Mouse (Mus musculus): ENCODE results near the gene Slc35e3. TPM values are rescaled to one million over a fixed set of nuclear protein-coding genes. Genes with fewer than 3 reads are reported as not detected.
"Not testable (repeated sequence)": the region's sequence is repeated elsewhere in the genome, so short reads cannot be mapped to it uniquely, and the experiment has no call there.

Slc35e3 gene
- polyA plus RNA-seq, 1 experiment from 2014 or later, result 18.3 TPM

DNA sequence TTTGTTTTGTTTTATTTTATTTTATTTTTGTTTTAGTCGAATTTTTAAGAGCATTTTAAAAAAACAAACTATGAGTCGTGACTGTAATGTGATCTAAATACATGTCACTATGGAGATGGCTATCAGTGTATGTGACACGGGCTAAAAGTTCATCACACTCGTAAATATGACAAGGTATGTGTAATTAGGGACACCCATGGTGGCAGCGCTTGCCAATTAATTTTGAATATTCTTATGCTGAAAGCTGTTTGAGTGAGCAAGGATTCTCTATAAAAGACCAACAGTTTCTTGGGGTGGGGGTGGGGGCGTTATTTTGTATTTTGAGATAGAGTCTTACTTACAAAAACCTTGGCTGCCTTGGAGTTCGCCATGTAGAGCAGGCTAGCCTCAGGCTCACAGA is 20.5 kb downstream of the Slc35e3 start:
- no peak for ATAC-seq (ENCODE audit: low read depth)
- no peaks in the 10 kb centered on the region; the same call in 1 of the 2 replicates for H3K4me1 ChIP-seq (replicated peaks; ENCODE audit: control insufficient read depth, insufficient read depth, low read length)
- no peak overlapping the region for H3K27ac ChIP-seq (ENCODE audit: low read length)
- 65% methylated on average over 7 of the region's 7 CpGs for WGBS
- no peak overlapping the region for H3K9ac ChIP-seq (ENCODE audit: low read length)
- H3K36me3 ChIP-seq (ENCODE audit: control insufficient read depth, insufficient read depth, low read length), result no peaks in the 10 kb centered on the region
- no peak overlapping the region for H3K4me2 ChIP-seq (ENCODE audit: low read depth, low read length)
- H3K27me3 ChIP-seq (ENCODE audit: control insufficient read depth, insufficient read depth, low read depth, low read length), result no peaks in the 10 kb centered on the region
- no peaks in the 10 kb centered on the region for H3K9me3 ChIP-seq (ENCODE audit: control insufficient read depth, low read length)
- H3K4me3 ChIP-seq (ENCODE audit: low read length), result no peak overlapping the region

DNA sequence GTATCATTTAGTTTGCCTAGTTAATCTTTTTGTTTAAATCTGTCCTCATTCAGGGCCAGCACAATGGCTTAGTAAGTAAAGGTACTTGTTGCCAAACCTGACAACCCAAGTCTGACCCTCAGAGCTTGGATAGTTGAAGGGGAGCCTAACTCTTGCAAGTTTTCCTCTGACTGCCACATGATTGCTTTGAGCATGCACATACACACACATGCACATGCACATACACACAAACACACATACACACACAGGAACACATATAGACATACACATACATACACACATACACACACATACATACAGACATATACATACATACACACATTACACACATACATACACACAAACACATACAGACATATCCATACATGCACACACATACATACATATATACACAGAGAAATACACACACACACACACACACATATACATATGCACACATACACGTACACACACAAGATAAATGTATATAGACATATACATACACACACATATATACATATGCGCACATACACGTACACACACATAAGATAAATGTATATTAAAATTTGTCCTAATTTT is 21.3 kb downstream of the Slc35e3 start:
- no peak overlapping the region for H3K4me3 ChIP-seq (ENCODE audit: low read length)
- no peaks in the 10 kb centered on the region for H3K9me3 ChIP-seq (ENCODE audit: control insufficient read depth, low read length)
- H3K27me3 ChIP-seq (ENCODE audit: control insufficient read depth, insufficient read depth, low read depth, low read length), result no peaks in the 10 kb centered on the region
- no peaks in the 10 kb centered on the region; the same call in 1 of the 2 replicates for H3K4me1 ChIP-seq (replicated peaks; ENCODE audit: control insufficient read depth, insufficient read depth, low read length)
- H3K4me2 ChIP-seq (ENCODE audit: low read depth, low read length), result no peak overlapping the region
- 87% methylated on average over 3 of the region's 3 CpGs for WGBS
- ATAC-seq (ENCODE audit: low read depth), result no peak
- no peak overlapping the region for H3K9ac ChIP-seq (ENCODE audit: low read length)
- no peak overlapping the region for H3K27ac ChIP-seq (ENCODE audit: low read length)
- no peaks in the 10 kb centered on the region for H3K36me3 ChIP-seq (ENCODE audit: control insufficient read depth, insufficient read depth, low read length)

DNA sequence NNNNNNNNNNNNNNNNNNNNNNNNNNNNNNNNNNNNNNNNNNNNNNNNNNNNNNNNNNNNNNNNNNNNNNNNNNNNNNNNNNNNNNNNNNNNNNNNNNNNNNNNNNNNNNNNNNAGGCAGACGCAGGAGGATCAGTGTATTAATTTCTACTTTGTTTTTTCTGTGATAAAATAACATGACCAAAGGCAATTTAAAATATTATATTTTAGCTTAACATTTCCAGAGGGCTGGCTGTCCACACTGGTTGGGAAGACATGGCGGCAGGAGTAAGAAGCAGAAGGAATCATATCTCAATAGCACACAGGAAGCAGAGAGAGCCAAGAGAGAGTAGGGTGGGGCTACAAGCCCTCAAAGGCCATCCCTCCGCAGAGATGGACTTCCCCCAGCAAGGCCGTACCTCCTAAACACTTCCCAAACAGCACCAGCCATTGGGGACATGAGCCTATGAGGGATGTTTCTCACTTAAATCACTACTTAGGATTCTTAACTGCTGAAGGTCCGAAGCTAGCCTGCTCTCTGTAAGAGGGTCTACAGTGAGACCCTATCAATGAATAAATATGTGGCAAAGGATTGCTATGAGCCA is 21.9 kb downstream of the Slc35e3 start:
- Histone ChIP-seq H3K4me3 (ENCODE audit: low read length) (no peak overlapping the region), H3K27ac (ENCODE audit: low read length) (no peak overlapping the region), H3K4me2 (ENCODE audit: low read depth, low read length) (no peak overlapping the region), H3K4me1 (replicated peaks; ENCODE audit: control insufficient read depth, insufficient read depth, low read length) (no peaks in the 10 kb centered on the region; the same call in 1 of the 2 replicates), H3K27me3 (ENCODE audit: control insufficient read depth, insufficient read depth, low read depth, low read length) (no peaks in the 10 kb centered on the region), H3K9ac (ENCODE audit: low read length) (no peak overlapping the region), H3K9me3 (ENCODE audit: control insufficient read depth, low read length) (no peaks in the 10 kb centered on the region), H3K36me3 (ENCODE audit: control insufficient read depth, insufficient read depth, low read length) (no peaks in the 10 kb centered on the region)
- WGBS, result 68% methylated on average over 5 of the region's 5 CpGs
- no peak for ATAC-seq (ENCODE audit: low read depth)

DNA sequence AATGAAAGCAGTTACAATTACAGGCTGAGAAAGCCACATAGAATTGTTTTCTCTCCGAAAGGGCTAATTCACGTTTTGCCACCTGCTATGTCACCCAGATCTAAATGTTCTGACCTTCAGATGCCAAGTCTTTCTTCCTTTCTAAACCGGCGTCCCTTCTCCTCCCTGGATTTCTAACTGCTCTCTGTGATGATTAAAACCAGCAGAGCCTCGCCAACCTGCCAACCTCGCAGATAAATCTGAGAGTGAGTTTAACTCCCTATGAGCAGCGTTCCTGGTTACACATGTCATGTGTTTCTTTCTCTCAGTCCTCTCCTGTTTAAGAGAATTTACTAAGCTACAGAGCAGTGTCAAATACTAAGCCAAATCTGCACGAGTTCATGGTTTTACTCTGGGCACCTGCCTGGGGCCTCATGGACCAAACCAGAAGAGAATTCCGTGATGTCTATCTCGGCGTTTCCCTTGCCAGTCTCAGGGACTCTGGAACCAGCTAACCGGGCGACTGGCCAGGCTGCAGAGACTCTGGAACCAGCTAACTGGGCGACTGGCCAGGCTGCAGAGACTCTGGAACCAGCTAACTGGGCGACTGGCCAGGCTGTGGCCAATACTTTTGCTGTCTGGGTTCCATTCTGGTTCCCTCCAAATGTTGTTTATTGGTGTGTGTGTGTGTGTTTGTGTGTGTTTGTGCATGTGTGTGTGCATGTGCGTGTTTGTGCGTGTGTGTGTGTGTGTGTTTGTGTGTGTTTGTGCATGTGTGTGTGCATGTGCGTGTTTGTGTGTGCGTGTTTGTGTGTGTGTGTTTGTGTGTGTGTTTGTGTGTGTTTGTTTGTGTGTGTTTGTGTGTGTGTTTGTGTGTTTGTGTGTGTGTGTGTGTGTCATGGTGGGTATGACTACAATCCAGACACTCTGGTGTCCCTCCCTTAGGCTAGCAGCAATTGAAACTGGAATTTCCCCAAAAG is 27.7 kb downstream of the Slc35e3 start:
- 48% methylated on average over 19 of the region's 19 CpGs for WGBS
- ATAC-seq (ENCODE audit: low read depth), result peak; percentile 13; the same call in 1 of the 2 replicates
- H3K4me2 ChIP-seq (ENCODE audit: low read depth, low read length), result no peak overlapping the region
- 0 out of 2 replicates have a peak overlapping the region, but pooled peaks have one; percentile 4 for H3K9ac ChIP-seq (ENCODE audit: low read length)
- H3K4me3 ChIP-seq (ENCODE audit: low read length), result no peak overlapping the region
- H3K9me3 ChIP-seq (ENCODE audit: control insufficient read depth, low read length), result no peaks in the 10 kb centered on the region
- H3K27me3 ChIP-seq (ENCODE audit: control insufficient read depth, insufficient read depth, low read depth, low read length), result no peaks in the 10 kb centered on the region
- H3K36me3 ChIP-seq (ENCODE audit: control insufficient read depth, insufficient read depth, low read length), result no peaks in the 10 kb centered on the region
- H3K4me1 ChIP-seq (replicated peaks; ENCODE audit: control insufficient read depth, insufficient read depth, low read length), result peaks cover 6% of the 10 kb centered on the region; the same call in 1 of the 2 replicates
- peak overlapping the region; percentile 34 for H3K27ac ChIP-seq (ENCODE audit: low read length)

DNA sequence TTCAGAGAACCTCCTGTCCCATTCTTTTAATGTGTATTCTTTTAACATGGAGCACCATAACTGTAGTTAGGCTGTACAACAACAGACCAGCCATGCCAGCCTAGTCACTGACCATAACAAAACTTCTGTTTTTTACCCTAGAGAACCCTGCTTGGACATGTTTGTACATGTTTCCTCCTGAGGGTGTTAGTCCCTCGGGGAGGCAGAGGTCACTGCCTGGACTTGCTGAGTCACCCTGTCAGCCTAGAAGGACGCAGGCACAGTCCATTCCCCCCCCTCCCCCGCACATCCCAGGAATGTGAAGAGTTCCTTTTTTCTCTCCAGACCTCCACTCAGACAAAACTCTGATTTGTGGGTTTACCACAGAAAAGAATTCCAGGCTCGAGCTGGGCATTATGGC is 28.6 kb downstream of the Slc35e3 start:
- H3K36me3 ChIP-seq (ENCODE audit: control insufficient read depth, insufficient read depth, low read length), result no peaks in the 10 kb centered on the region
- H3K27me3 ChIP-seq (ENCODE audit: control insufficient read depth, insufficient read depth, low read depth, low read length), result no peaks in the 10 kb centered on the region
- no peak overlapping the region for H3K4me2 ChIP-seq (ENCODE audit: low read depth, low read length)
- no peaks in the 10 kb centered on the region for H3K9me3 ChIP-seq (ENCODE audit: control insufficient read depth, low read length)
- ATAC-seq (ENCODE audit: low read depth), result peak; percentile 81
- peaks cover 6% of the 10 kb centered on the region; the same call in 1 of the 2 replicates for H3K4me1 ChIP-seq (replicated peaks; ENCODE audit: control insufficient read depth, insufficient read depth, low read length)
- peak overlapping the region; percentile 34 for H3K27ac ChIP-seq (ENCODE audit: low read length)
- H3K9ac ChIP-seq (ENCODE audit: low read length), result no peak overlapping the region
- WGBS, result 5% methylated on average over 4 of the region's 4 CpGs
- no peak overlapping the region for H3K4me3 ChIP-seq (ENCODE audit: low read length)

DNA sequence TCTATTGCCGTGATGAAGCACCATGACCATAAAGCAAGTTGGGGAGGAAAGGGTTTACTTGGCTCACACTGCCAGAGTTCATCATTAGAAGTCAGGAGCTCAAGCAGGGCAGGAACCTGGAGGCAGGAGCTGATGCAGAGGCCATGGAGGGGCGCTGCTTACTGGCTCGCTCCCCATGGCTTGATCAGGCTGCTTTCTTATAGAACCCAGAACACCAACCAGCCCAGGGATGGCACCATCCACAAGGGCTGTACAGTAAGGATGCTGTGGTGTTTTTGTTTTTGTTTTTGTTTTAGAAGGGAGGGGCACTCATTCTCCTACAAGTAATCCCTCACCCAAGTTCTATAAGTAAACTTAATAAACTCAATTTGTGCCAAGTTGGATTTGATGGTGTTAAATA is 29.5 kb downstream of the Slc35e3 start:
- Histone ChIP-seq H3K4me3 (ENCODE audit: low read length) (no peak overlapping the region), H3K4me2 (ENCODE audit: low read depth, low read length) (no peak overlapping the region), H3K36me3 (ENCODE audit: control insufficient read depth, insufficient read depth, low read length) (no peaks in the 10 kb centered on the region), H3K27me3 (ENCODE audit: control insufficient read depth, insufficient read depth, low read depth, low read length) (no peaks in the 10 kb centered on the region), H3K27ac (ENCODE audit: low read length) (no peak overlapping the region), H3K4me1 (replicated peaks; ENCODE audit: control insufficient read depth, insufficient read depth, low read length) (peaks cover 6% of the 10 kb centered on the region; the same call in 1 of the 2 replicates), H3K9ac (ENCODE audit: low read length) (no peak overlapping the region), H3K9me3 (ENCODE audit: control insufficient read depth, low read length) (no peaks in the 10 kb centered on the region)
- ATAC-seq (ENCODE audit: low read depth), result no peak
- WGBS, result 76% methylated on average over 3 of the region's 3 CpGs

DNA sequence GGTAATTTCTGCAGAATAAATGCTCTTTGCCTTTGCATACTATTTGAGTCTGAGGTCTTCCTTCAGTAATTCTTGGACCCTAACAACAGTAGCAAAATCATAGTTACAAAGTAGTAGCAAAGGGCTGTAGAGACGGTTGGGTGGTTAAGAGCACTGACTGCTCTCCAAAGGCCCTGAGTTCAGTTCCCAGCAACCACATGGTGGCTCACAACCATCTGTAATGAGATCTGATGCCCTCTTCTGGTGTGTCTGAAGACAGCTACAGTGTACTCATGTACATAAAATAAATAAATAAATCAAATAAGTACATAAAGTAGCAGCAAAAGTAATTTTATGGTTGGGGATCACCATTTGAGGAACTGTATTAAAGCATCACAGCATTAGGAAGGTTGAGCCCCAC is 30.5 kb downstream of the Slc35e3 start:
- 94% methylated on average over 1 of the region's 1 CpGs for WGBS
- not testable (repeated sequence) for H3K9me3 ChIP-seq (ENCODE audit: control insufficient read depth, low read length); H3K4me2 ChIP-seq (ENCODE audit: low read depth, low read length); ATAC-seq (ENCODE audit: low read depth); H3K9ac ChIP-seq (ENCODE audit: low read length); H3K27ac ChIP-seq (ENCODE audit: low read length); H3K27me3 ChIP-seq (ENCODE audit: control insufficient read depth, insufficient read depth, low read depth, low read length); H3K36me3 ChIP-seq (ENCODE audit: control insufficient read depth, insufficient read depth, low read length); H3K4me3 ChIP-seq (ENCODE audit: low read length)
- peaks cover 12% of the 10 kb centered on the region for H3K4me1 ChIP-seq (replicated peaks; ENCODE audit: control insufficient read depth, insufficient read depth, low read length)

DNA sequence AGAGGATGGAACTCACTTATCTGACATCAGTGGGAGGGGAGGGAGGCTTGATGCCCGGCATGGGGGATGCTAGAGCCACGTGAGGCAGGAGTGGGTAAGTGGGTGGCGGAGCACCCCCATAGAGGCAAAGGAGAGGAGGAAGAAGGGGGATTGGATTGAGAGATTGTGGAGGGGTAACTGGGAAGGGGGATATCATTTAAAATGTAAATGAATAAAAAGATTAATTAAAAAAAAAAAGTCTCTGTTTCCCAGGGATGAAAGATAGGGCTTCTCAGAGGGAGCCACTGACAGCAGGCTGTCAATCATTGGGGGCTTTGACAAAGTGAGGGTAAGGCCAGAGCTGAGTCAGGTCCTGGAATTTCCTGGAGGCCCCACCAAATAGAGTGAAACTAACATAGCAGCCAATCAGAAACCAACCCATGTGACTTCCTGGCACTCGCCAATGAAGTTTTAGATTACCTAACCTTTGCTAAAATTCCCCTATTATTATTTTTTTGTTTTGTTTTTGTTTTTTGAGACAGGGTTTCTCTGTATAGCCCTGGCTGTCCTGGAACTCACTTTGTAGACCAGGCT is 31.2 kb downstream of the Slc35e3 start:
- H3K4me3 ChIP-seq (ENCODE audit: low read length), result no peak overlapping the region
- no peaks in the 10 kb centered on the region for H3K36me3 ChIP-seq (ENCODE audit: control insufficient read depth, insufficient read depth, low read length)
- 69% methylated on average over 4 of the region's 4 CpGs for WGBS
- H3K9me3 ChIP-seq (ENCODE audit: control insufficient read depth, low read length), result no peaks in the 10 kb centered on the region
- ATAC-seq (ENCODE audit: low read depth), result no peak
- no peak overlapping the region for H3K4me2 ChIP-seq (ENCODE audit: low read depth, low read length)
- no peak overlapping the region for H3K27ac ChIP-seq (ENCODE audit: low read length)
- peaks cover 12% of the 10 kb centered on the region for H3K4me1 ChIP-seq (replicated peaks; ENCODE audit: control insufficient read depth, insufficient read depth, low read length)
- no peak overlapping the region for H3K9ac ChIP-seq (ENCODE audit: low read length)
- no peaks in the 10 kb centered on the region for H3K27me3 ChIP-seq (ENCODE audit: control insufficient read depth, insufficient read depth, low read depth, low read length)

DNA sequence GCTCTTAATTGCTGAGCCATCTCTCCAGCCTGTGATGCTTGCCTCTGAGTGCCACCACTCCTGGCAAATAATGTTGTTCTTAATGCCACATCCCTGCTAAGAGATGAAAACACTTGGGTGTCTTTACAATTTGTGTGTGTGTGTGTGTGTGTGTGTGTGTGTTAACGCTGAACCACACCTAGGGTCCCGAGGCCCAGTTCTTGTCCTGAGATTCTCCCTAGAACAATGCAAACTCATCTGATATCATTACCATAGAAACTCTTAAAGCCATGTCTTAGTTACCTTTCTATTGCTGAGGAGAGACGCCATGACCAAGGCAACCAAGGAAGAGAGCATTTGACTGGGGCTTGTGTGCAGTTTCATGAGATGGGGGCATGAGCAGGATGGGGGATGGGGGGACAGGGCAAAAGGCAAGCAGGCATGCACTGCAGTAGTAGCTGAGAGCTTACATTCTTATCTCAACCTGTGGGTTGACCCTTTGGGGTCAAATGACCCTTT is 32.1 kb downstream of the Slc35e3 start:
- Histone ChIP-seq H3K36me3 (ENCODE audit: control insufficient read depth, insufficient read depth, low read length) (no peaks in the 10 kb centered on the region), H3K27me3 (ENCODE audit: control insufficient read depth, insufficient read depth, low read depth, low read length) (no peaks in the 10 kb centered on the region), H3K4me2 (ENCODE audit: low read depth, low read length) (no peak overlapping the region), H3K27ac (ENCODE audit: low read length) (no peak overlapping the region), H3K9ac (ENCODE audit: low read length) (no peak overlapping the region), H3K9me3 (ENCODE audit: control insufficient read depth, low read length) (no peaks in the 10 kb centered on the region), H3K4me3 (ENCODE audit: low read length) (no peak overlapping the region), H3K4me1 (replicated peaks; ENCODE audit: control insufficient read depth, insufficient read depth, low read length) (peaks cover 14% of the 10 kb centered on the region)
- no peak for ATAC-seq (ENCODE audit: low read depth)
- WGBS, result 81% methylated on average over 3 of the region's 3 CpGs

All from lung, embryonic 16.5 days (tissue).